Mouse (Mus musculus) midbrain, embryonic 10.5 days (tissue): ENCODE data around the gene Arl15. TPM values are rescaled to one million over a fixed set of nuclear protein-coding genes. Genes with fewer than 3 reads are reported as not detected.

ENCODE experiments used
- DNase-seq: peaks from one replicate; pipeline ENCODE4 v3.0.0-alpha.2; 2017; ENCODE audit warnings: low spot score
- H3K27ac ChIP-seq: fragments of 300-500 bp; sonication (generic); replicated peaks from 2 replicates; pipeline ENCODE4 v1.5.1; 2016; ENCODE audit warnings: mild to moderate bottlenecking
- H3K27me3 ChIP-seq: fragments of 300-500 bp; sonication (generic); 2 replicates; pipeline ENCODE4 v1.6.1; 2016; ENCODE audit warnings: low read depth, mild to moderate bottlenecking; ENCODE audit not compliant: poor library complexity, severe bottlenecking
- H3K36me3 ChIP-seq: fragments of 300-500 bp; sonication (generic); 2 replicates; pipeline ENCODE4 v1.6.1; 2016; ENCODE audit warnings: mild to moderate bottlenecking, moderate library complexity
- H3K4me1 ChIP-seq: fragments of 300-500 bp; sonication (generic); 2 replicates; pipeline ENCODE4 v1.6.1; 2016
- H3K4me3 ChIP-seq: fragments of 300-500 bp; sonication (generic); 2 replicates; pipeline ENCODE4 v1.5.1; 2016; ENCODE audit warnings: mild to moderate bottlenecking, moderate library complexity
- H3K9me3 ChIP-seq: fragments of 300-500 bp; sonication (generic); replicated peaks from 2 replicates; pipeline ENCODE4 v1.6.1; 2016; ENCODE audit warnings: mild to moderate bottlenecking
- WGBS: fragments of 180-500 bp; shearing (Covaris S2); methylation state at CpG from one replicate; pipeline ENCODE4 v1.1.7; 2016; 5-methylcytosine and 5-hydroxymethylcytosine counted together
- polyA plus RNA-seq: library from polyadenylated mRNA; unstranded; fragments of >200 nt; fragmentation: Nextera tagmentation; extraction: Ambion mirVana; gene quantifications from 2 replicates; pipeline ENCODE4 v1.2.1, GENCODE M21; 2016

The Arl15 gene
- polyA plus RNA-seq, 1 experiment from 2014 or later, result 10.4 TPM

GRCm38 (mm10) chr13:114090786-114091185 is 296.5 kb downstream of the Arl15 start:
- no peaks in the 10 kb centered on the region for H3K9me3 ChIP-seq
- WGBS, result 94% methylated on average over 6 of the region's 6 CpGs
- H3K4me1 ChIP-seq, result peaks cover 9% of the 10 kb centered on the region
- H3K27ac ChIP-seq, result no peak overlapping the region
- no peaks in the 10 kb centered on the region for H3K27me3 ChIP-seq
- no peaks in the 10 kb centered on the region for H3K36me3 ChIP-seq
- no peak for DNase-seq
- H3K4me3 ChIP-seq, result no peak overlapping the region

GRCm38 (mm10) chr13:114091231-114091630 is 296.9 kb downstream of the Arl15 start:
- 86% methylated on average over 9 of the region's 9 CpGs for WGBS
- H3K36me3 ChIP-seq, result no peaks in the 10 kb centered on the region
- DNase-seq, result no peak

GRCm38 (mm10) chr13:114094151-114094875 is 300.0 kb downstream of the Arl15 start:
- Histone ChIP-seq H3K27ac (no peak overlapping the region), H3K9me3 (no peaks in the 10 kb centered on the region), H3K36me3 (no peaks in the 10 kb centered on the region), H3K27me3 (no peaks in the 10 kb centered on the region), H3K4me3 (no peak overlapping the region), H3K4me1 (peaks cover 9% of the 10 kb centered on the region)
- DNase-seq, result no peak
- 89% methylated on average over 7 of the region's 7 CpGs for WGBS

More at GRCm38 (mm10) chr13:114091231-114091630, 296.9 kb downstream of the Arl15 start:
- Histone ChIP-seq H3K4me3 (no peak overlapping the region), H3K4me1 (peaks cover 9% of the 10 kb centered on the region), H3K27ac (no peak overlapping the region), H3K9me3 (no peaks in the 10 kb centered on the region), H3K27me3 (no peaks in the 10 kb centered on the region)

- Histone ChIP-seq H3K36me3 (no peaks in the 10 kb centered on the region), H3K4me1 (peaks cover 9% of the 10 kb centered on the region), H3K4me3 (no peak overlapping the region), H3K9me3 (no peaks in the 10 kb centered on the region), H3K27me3 (no peaks in the 10 kb centered on the region), H3K27ac (no peak overlapping the region)
- DNase-seq, result no peak
- WGBS, result 90% methylated on average over 4 of the region's 4 CpGs
Measured at GRCm38 (mm10) chr13:114095440-114095839, 301.1 kb downstream of the Arl15 start.

GRCm38 (mm10) chr13:114096386-114096785 is 302.1 kb downstream of the Arl15 start:
- no peaks in the 10 kb centered on the region for H3K9me3 ChIP-seq
- H3K27ac ChIP-seq, result no peak overlapping the region
- DNase-seq, result no peak
- H3K4me3 ChIP-seq, result no peak overlapping the region
- peaks cover 9% of the 10 kb centered on the region for H3K4me1 ChIP-seq
- H3K27me3 ChIP-seq, result no peaks in the 10 kb centered on the region
- no peaks in the 10 kb centered on the region for H3K36me3 ChIP-seq

GRCm38 (mm10) chr13:114101155-114101554 is 306.9 kb downstream of the Arl15 start:
- Histone ChIP-seq H3K27me3 (no peaks in the 10 kb centered on the region), H3K4me1 (no peaks in the 10 kb centered on the region), H3K36me3 (peaks cover 12% of the 10 kb centered on the region; the same call in 1 of the 2 replicates), H3K27ac (no peak overlapping the region), H3K9me3 (no peaks in the 10 kb centered on the region), H3K4me3 (no peak overlapping the region)
- 89% methylated on average over 5 of the region's 5 CpGs for WGBS
- DNase-seq, result no peak

- no peaks in the 10 kb centered on the region for H3K9me3 ChIP-seq
- peaks cover 10% of the 10 kb centered on the region for H3K4me1 ChIP-seq
- H3K4me3 ChIP-seq, result no peak overlapping the region
- H3K36me3 ChIP-seq, result peaks cover 12% of the 10 kb centered on the region; the same call in 1 of the 2 replicates
- H3K27me3 ChIP-seq, result no peaks in the 10 kb centered on the region
- 83% methylated on average over 7 of the region's 7 CpGs for WGBS
- no peak for DNase-seq
- H3K27ac ChIP-seq, result no peak overlapping the region
Measured at GRCm38 (mm10) chr13:114106083-114106482, 311.8 kb downstream of the Arl15 start.

- no peaks in the 10 kb centered on the region for H3K9me3 ChIP-seq
- no peak for DNase-seq
Measured at GRCm38 (mm10) chr13:114107499-114107898, 313.2 kb downstream of the Arl15 start.

GRCm38 (mm10) chr13:114109441-114109840 is 315.1 kb downstream of the Arl15 start:
- Histone ChIP-seq H3K36me3 (peaks cover 4% of the 10 kb centered on the region; the same call in 1 of the 2 replicates), H3K4me3 (no peak overlapping the region), H3K27ac (no peak overlapping the region; the same call in 1 of the 2 replicates), H3K27me3 (no peaks in the 10 kb centered on the region), H3K4me1 (peaks cover 10% of the 10 kb centered on the region), H3K9me3 (no peaks in the 10 kb centered on the region)
- 88% methylated on average over 10 of the region's 10 CpGs for WGBS
- DNase-seq, result no peak

More at GRCm38 (mm10) chr13:114107499-114107898, 313.2 kb downstream of the Arl15 start:
- H3K36me3 ChIP-seq, result peaks cover 12% of the 10 kb centered on the region; the same call in 1 of the 2 replicates
- peaks cover 10% of the 10 kb centered on the region for H3K4me1 ChIP-seq
- H3K4me3 ChIP-seq, result no peak overlapping the region
- H3K27ac ChIP-seq, result no peak overlapping the region
- WGBS, result 97% methylated on average over 7 of the region's 7 CpGs
- H3K27me3 ChIP-seq, result no peaks in the 10 kb centered on the region

- WGBS, result 77% methylated on average over 4 of the region's 4 CpGs
- H3K4me1 ChIP-seq, result peaks cover 10% of the 10 kb centered on the region
- H3K36me3 ChIP-seq, result peaks cover 2% of the 10 kb centered on the region; the same call in 1 of the 2 replicates
- no peaks in the 10 kb centered on the region for H3K9me3 ChIP-seq
- no peak for DNase-seq
- H3K4me3 ChIP-seq, result no peak overlapping the region
- 0 out of 2 replicates have a peak overlapping the region, but pooled peaks have one; percentile 28 for H3K27ac ChIP-seq
- no peaks in the 10 kb centered on the region for H3K27me3 ChIP-seq
Measured at GRCm38 (mm10) chr13:114109845-114110244, 315.5 kb downstream of the Arl15 start.

- DNase-seq, result no peak
- 81% methylated on average over 2 of the region's 2 CpGs for WGBS
- Histone ChIP-seq H3K4me1 (peaks cover 10% of the 10 kb centered on the region), H3K27me3 (no peaks in the 10 kb centered on the region), H3K27ac (no peak overlapping the region), H3K9me3 (no peaks in the 10 kb centered on the region), H3K36me3 (no peaks in the 10 kb centered on the region), H3K4me3 (no peak overlapping the region)
Measured at GRCm38 (mm10) chr13:114113516-114113915, 319.2 kb downstream of the Arl15 start.

- Histone ChIP-seq H3K27ac (no peak overlapping the region), H3K27me3 (no peaks in the 10 kb centered on the region), H3K4me3 (no peak overlapping the region), H3K9me3 (no peaks in the 10 kb centered on the region), H3K36me3 (no peaks in the 10 kb centered on the region), H3K4me1 (peaks cover 8% of the 10 kb centered on the region)
- 93% methylated on average over 12 of the region's 12 CpGs for WGBS
- DNase-seq, result no peak
Measured at GRCm38 (mm10) chr13:114114586-114114985, 320.3 kb downstream of the Arl15 start.

GRCm38 (mm10) chr13:114115106-114115505 is 320.8 kb downstream of the Arl15 start:
- Histone ChIP-seq H3K27me3 (no peaks in the 10 kb centered on the region), H3K9me3 (no peaks in the 10 kb centered on the region), H3K36me3 (no peaks in the 10 kb centered on the region), H3K27ac (no peak overlapping the region), H3K4me1 (peaks cover 2% of the 10 kb centered on the region), H3K4me3 (no peak overlapping the region)
- 94% methylated on average over 4 of the region's 4 CpGs for WGBS
- no peak for DNase-seq
